Mouse (Mus musculus): ENCODE data around the gene Ptpn14. TPM values are rescaled to one million over a fixed set of nuclear protein-coding genes. Genes with fewer than 3 reads are reported as not detected.

Ptpn14 gene
- polyA plus RNA-seq, 1 experiment: 12.2 TPM

DNA sequence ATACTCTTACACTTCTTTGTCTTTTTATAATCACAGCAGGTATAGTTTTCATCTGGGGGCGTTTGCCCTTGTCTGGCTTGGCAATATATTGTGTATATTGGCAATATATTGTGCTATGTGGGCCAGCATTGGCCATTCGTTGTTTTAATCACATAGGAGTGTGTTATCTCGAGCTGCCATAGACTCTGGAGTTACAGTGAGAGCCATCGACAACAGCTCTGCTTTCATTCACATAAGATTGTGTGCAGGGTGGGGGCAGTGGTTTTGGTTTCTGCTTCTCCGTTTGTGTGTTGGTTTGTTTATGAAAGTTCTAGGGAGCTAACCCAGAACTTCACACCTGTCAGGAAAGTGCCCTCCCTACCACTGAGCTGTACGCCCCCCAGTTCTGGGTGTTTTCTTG lies 138.6 kb downstream of the Ptpn14 start:
- no peak for DNase-seq (ENCODE audit: low spot score)

DNA sequence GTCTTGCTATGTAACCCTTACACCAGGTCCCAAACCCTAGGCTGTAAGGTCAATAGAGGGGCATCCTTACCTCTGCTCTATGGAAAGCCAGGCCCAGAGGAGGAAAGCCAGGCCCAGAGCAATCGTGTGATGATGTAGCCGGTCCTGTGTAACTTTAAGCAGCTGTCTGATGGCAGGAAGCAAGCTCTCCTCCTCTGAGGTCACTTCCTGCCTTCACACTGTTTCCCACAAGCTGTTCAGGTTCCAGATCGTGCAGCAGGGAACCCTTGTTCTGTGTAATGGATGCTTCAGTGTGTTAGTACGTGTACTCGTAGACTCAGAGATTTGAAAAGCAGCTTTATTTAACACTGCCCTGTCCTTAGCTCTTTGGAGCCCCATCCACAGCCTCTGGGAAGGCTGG lies 139.0 kb downstream of the Ptpn14 start:
- DNase-seq (ENCODE audit: low spot score): no peak

DNA sequence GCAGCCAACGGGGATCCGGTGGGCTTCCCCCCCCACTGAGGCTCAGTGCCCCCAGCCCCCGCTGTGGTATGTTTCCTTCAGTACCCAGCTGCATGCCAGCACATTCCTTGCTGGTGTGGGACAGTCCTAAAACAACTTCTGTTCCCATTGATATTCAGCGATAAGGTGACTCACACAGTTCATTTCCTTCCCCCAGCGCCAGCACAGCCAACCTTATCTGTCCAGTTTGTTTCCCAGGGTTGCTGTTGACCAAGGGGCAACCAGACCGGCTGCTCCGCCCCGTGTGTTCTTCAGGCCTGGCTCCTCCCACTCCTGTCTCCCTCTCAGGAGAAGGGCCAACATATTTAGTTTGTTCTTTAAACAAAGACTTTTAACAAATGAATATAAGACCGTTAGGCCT lies 139.4 kb downstream of the Ptpn14 start:
- DNase-seq (ENCODE audit: low spot score): no peak

DNA sequence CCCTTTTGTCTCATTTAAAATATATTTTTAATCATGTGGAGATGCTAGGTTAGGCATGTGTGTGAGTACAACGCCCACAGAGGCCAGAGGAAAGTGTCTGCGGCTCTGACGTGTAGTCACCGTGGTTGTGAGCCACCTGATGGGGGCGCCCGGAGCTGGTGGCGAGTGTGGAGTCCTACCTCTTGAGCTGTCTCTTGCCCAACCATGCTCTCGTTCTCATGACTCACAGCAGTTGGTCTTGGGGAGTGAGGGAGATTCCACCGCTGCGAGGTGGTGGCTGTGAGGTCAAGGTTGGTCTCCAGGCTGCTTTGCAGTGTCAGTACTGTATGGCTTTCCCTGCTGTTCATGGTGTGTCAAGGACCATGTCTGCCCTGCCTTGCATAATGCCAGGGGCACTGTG lies 140.0 kb downstream of the Ptpn14 start:
- no peak for DNase-seq (ENCODE audit: low spot score)

DNA sequence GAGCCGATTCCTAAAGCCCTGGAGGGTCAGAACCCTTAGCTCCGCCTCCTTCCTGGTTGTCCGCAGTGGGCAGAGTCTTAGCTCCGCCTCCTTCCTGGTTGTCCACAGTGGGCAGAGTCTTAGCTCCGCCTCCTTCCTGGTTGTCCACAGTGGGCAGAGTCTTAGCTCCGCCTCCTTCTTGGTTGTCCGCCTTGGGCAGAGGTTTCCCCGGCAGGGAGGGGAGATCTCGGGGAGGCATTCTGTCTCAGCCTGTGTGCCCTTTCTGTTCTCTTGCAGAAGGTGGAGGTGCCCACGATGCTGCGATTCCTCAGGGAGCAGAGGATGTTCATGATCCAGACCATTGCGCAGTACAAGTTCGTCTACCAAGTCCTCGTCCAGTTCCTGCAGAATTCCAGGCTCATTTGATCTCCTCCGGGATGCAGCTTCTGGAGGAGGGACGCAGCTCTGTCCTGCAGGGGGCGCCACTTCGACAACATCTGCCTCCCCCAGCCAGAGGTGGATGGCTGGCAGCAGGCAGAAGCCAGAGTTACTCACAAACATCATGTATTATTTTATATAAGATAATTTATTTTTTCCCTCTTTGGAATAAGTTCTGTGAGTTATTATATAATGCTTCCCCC lies 141.7 kb downstream of the Ptpn14 start:
- DNase-seq (ENCODE audit: low spot score): no peak

DNA sequence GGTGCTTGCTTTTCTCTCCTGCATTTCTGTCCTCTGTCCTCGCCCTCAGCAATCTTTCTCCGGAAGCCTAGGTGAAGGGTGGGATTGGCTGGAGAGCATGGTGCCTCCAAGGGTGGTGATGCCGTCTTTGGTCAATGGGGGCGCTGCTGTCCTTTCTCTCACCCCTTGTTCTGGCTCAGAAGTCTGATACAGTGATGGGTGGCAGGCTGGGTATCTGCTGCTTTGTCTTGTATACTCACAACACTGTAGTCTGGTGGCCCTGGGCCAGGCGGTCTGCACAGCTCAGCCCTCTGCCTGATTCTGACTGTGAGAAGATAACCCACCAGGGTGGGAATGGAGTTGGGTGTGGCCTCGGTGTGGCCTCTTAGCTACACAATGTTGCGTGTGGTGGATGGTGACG lies 142.5 kb downstream of the Ptpn14 start:
- no peak for DNase-seq (ENCODE audit: low spot score)

DNA sequence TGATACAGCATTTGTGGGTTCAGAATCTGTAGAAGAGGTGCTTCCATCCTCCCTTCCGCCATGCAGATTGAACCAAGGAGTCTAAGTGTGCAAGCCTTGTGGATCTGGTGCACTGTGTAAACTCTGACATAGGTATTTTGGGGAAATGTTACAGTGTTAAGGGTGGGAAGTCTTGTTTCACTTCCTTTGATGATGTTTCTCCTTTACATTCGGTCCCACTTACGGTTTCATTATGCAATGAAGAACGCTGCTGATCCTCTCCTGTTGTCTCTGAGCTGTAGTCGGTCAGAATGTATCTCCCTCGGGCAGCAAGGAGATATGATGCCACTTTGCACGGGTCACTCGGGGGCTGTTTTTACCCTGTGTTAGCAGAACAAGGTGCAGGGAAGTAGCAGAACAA lies 143.6 kb downstream of the Ptpn14 start:
- no peak for DNase-seq (ENCODE audit: low spot score)

DNA sequence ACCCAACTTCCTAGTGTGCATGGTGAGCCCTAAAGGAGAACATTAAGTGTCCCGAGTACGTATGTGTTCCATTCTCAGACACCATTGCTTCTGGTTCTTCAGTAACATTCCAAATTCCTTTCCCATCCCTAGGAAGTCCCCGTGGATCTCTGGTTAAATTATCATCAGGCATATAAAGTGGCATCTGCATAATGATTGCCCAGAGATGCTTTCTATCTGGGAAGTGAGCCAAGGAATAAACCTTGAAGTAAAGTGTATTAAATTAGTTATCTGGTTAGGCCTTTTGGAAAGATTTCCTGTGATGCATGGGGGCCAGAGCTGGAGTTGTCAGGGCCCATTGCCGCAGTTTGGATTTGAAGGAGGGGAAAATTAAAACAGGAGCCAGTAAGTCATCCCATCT lies 144.0 kb downstream of the Ptpn14 start:
- DNase-seq (ENCODE audit: low spot score): no peak

DNA sequence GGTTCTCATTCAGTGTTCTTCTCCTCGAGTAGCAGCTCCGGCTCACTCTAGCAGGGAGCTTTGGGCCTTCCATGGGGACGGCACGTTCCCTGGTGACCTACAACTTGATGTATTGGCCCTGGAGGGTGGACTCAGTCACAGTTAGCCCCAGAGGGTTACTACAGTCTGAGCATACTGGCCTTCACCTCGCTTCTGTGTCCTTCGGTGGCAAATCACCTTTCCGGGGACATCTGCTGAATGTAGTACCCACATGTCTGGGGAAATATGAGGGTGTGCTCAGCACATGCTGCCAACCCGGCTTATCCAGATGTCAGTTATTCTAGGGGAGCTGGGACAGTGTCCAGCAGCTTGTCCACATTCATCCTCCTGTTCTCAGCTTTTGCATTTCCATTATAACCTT lies 145.5 kb downstream of the Ptpn14 start:
- no peak for DNase-seq (ENCODE audit: low spot score)

DNA sequence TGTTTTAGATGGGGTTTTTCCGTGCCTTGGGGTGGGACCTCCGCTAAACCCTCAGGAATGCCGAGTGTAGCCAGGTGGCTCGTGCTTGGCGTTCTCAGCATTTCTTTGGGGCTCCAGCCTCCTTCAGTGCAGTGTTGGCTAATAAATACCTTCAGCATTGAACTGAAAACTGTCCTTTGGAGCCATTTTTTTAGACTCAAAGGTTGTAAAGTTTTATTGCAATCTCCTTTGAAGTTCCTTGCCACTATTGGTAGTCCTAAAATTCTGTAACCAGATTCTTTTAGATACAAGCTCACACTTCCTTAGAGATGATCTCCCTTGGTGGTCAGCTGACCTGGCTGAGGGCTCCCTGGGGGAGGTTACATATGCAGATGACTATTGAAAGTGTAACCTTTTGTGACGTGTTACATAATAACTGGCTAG lies 147.4 kb downstream of the Ptpn14 start:
- DNase-seq (ENCODE audit: low spot score): no peak

DNA sequence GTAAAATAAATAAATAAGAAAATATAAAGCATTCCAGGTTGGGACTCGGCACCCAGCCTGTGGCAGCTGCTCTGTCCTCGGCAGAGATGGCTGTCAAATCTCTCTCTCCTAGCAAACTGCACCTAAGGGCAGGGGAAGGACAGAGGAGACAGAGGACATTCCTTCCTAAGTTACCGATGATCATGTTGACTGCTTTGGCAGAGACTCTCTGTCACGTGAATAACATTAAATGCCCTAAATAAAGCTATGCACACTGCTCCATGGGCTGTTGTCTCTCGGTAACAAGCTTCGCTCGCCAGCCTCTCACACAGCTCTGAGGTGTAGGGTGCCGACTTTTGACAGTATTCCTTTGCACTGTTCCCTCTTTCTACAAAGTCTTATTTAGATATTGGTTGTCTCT lies 148.1 kb downstream of the Ptpn14 start:
- no peak for DNase-seq (ENCODE audit: low spot score)

DNA sequence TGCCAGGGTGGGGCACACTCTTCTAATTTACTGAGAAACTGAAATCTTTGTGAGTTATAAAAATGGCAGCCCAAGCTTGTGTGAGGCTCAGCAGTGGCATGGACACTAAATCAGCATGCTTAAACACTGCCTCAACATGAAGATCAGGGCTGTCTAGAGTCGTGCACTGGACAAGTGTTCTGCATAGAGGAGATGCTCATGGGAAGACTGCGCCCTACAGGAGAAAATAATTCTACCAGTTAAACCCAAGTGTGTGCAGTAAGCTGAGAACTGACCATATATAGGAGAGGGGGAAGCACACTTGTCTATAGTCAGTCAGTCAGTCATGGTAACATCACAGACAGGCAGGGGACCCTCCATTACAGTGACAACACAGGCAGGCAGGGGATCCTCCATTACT lies 151.1 kb downstream of the Ptpn14 start:
- no peak for DNase-seq (ENCODE audit: low spot score)

DNA sequence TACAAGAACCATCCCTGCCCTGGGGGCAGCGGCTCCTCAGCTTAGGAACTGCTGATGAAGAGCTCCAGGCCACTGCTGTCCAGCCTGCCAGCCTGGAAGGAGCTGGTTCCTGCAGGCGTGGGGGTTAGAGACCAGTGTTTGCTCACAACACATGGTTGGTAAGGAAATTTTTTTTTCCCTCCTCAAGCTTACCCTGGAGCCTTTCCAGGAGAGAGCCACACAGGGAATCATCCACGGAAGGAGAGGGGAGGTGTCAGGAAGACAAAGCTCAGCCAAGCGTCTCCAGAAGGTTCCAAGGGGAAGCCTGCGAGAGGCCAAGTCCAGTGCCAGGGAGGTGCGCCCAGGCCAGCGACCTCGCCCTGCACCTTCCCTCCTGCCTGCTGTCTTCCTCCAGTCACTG lies 151.9 kb downstream of the Ptpn14 start:
- DNase-seq (ENCODE audit: low spot score): no peak

DNA sequence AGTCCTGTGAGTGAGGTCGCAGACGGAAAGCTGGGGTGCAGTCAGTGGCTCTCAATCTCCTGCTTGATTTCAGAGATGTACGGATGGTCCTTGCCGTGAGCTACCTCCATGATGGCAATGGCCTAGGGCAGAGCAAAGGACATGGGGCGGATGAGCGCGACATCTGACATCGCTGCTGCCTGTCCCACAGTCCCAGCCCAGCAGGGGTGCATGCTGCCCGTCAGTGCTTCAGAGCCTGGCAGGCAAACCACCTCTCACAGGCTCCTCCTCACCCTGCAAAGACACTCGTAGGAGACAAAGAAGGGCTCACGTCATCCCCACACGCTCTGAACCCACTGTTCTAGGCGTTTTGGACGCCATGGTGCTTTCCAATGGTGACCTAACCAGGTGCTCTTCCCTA lies 152.7 kb downstream of the Ptpn14 start:
- no peak for DNase-seq (ENCODE audit: low spot score)

DNA sequence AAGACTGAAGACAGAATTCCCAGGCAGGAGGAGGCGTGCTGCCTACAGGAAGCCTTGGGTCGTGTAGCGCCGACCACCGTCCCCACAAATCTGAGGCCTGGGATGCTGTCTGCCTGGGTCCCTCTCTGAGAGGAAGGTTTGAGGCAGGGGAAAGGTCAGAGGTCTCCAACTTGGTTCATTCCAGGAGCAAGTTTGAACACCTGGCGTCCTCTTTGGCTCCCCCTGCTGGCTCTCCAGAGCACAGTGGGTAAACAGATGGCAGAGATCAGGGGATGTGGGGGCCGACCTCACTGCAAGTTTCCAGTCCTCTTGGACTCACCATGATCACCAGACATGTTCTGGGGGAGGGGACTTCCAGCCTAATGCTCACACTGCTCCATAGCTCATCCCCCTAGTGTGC lies 154.8 kb downstream of the Ptpn14 start:
- DNase-seq (ENCODE audit: low spot score): no peak

DNA sequence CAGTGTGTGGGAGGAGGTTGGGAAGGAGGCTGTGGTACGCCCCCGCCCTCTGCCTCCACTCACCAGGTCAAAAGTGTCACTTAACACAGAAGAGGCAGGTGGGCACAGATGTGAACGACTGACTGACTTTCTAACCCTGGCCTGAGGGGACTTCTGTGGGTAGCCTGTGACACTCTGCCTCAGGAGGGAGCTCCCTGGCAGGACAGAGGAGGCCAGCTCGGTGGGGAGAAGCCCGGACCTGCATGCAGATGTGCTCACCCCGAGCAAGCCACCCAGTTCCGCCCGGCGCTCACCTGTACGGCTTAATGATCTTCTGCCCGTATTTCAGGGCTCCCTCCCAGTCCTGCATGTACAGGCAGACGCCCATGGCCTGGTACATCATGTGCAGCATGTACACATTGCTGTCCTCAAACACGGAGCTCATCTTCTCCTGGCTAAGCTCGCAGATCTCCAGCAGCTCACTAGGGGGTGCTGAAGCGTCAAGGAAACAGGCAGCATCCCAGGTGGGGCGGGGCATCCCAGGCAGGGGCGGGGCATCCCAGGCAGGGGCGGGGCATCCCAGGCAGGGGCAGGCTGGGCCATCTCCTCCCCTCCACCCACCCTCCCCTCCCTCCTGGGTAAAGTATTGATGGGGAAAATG lies 155.6 kb downstream of the Ptpn14 start:
- no peak for DNase-seq (ENCODE audit: low spot score)

DNA sequence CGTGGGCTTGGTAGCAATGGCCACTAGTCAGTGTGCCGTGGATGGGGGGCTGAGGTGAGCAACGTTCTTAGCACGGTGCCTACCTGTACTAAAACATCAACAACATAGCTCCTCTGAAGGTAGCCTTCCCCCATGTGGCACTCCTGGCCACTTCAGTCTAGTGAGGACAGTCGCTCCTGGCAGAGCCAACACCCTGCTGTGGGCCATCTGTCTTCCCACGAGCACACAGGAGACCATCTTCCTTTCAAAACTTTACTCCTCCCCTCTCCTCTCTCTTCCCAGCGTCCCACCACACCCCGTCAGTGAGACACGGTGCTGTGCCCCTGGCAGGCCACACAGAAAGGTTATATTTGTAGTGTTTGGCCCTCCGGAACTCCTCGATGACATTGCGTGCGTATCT lies 156.9 kb downstream of the Ptpn14 start:
- no peak for DNase-seq (ENCODE audit: low spot score)

DNA sequence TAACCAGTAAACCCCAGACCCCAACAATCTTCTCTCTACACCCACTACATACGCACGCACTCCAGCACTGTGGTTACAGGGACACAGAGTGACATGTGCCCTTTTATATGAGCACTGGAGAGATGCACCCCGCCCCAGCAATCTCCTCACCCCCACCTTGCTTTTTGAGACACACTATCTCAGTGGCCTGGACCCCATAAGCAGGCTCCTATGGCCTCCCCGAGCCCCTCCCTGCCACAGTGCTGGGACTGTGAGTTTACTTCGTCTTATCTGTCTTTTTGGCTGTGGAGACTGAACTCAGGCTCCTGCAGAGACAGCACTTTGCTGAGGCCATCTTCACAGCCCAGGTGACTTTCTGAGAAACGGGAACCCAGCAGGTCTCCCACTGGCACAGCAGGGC lies 157.9 kb downstream of the Ptpn14 start:
- no peak for DNase-seq (ENCODE audit: low spot score)

DNA sequence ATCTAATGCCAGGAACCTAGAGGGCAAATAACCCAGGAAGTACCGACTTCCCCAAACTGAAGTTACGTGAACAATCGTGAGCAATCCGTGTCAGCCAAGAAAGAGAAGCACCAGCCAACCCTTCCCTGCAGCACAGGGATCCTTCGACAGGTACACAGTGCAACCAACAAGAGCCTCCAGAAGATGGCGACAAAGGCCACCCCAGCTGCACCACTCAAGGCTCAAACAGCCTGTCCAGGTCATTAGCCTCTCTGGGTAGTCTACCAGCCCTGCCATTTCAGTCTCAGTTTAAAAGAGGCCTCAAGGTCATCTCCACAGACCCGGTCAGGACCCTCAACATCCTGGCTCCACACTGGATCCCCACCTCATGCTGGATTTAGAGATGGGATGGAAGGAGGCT lies 159.4 kb downstream of the Ptpn14 start:
- DNase-seq (ENCODE audit: low spot score): no peak

DNA sequence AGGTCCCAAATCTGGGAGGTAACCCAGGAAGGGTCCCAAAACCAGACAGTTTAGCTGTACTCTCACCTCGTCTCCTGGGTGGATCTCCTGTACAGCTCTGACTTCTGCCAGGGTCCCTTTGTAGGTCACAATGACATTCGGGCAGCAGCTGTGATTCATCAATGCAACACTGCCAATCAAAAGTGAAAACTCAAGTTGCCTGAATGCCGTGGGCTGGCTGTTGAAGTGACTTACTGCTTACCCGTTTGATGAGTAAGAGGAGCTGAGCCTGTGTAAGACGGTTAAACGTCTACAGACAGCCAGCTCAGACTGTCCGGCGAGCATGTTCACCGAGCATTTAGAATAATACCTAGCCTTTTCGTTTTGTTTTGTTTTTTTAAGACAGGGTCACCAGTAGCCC lies 160.7 kb downstream of the Ptpn14 start:
- DNase-seq (ENCODE audit: low spot score): no peak

DNA sequence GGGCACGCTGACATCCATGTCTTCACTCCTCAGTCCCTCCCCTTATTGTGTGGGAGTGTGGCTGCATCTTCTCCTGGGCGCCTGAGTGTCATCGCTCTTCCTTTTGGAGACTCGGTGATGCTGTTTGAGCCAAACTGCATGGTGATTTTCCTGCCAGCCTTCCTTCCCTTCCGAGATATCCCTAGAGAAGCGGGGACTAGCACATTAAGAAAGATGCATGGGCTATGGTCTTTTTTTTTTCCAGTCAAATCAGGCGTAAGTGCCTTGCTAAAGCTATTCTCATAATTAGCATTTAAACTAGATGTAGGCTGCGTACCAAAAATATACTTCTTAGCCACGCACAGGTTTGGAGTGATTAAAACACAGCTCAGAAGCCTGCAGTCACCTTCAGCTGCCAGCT lies 166.1 kb downstream of the Ptpn14 start:
- DNase-seq (ENCODE audit: low spot score): no peak

DNA sequence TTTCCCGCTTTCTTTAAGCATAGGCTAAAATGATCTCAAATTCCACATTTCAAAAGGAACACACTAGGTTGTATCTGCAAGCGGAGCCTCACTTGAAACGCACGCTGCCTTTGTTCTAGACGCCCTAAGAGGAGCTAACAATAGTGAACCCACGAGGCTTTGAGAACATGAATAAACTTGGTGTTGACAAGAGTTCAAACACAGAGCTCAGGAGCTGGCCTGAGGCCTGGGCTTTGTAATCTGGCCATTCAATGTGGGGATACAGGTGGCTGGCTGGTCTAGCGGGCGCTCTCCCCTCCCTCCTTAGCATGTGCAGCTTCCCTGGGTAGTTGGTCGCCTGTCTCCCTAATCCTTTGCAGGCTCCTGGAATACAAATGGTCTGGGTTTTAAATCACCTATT lies 169.8 kb downstream of the Ptpn14 start:
- DNase-seq (ENCODE audit: low spot score): no peak

DNA sequence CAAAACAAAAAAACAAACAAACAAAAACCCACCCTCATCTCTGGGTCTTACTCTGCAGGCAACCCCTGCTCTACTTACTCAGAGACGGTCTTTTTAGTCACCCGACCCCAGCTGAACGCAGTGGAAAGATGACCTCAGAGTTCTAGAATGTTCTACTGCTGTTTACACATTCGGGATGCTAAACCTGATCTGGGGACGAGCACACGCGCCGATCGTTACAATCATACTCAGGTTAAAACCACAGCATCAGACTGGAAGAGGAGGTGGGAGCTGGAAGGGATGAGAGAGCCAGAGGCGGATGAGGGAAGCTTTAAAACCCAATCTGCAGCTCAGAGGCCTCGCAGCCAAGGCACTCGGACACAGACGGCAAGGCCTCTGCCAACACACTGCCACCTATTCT lies 170.6 kb downstream of the Ptpn14 start:
- DNase-seq (ENCODE audit: low spot score): no peak

DNA sequence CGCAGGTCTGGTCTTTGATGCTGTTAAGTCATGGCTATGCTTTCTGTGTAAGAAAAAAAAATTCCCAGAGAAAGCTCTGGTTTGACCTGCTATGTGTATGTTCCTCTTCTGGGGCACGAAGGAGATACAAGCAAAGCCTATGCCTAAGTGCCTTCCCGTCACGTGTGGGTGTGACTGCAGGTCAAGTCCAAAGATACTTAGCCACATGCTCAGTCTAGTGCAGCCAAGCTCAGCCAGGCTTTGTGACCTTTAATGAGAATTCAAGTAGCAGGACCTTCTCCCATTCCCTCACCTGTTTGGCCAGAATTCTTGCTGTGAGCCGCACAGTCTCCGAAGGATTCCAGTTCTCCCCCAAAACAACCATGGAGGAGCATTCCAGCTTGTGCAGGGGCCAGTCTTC lies 171.5 kb downstream of the Ptpn14 start:
- DNase-seq (ENCODE audit: low spot score): no peak

Measured in urinary bladder, adult 2 months (tissue).